Mouse (Mus musculus) kidney, embryonic 16.5 days (tissue): ENCODE measurements around the gene Rere. TPM values are rescaled to one million over a fixed set of nuclear protein-coding genes. Genes with fewer than 3 reads are reported as not detected.

Experiments used
- ATAC-seq: fragments of 200-750 bp; cut with Nextera tagmentation; 2 replicates; pipeline ENCODE4 v1.8.0; 2017; ENCODE audit warnings: moderate TSS enrichment; ENCODE audit not compliant: low FRiP score, low TSS enrichment
- H3K27ac ChIP-seq: fragments of 300-500 bp; sonication (generic); 2 replicates; pipeline ENCODE4 v1.5.1; 2014; ENCODE audit warnings: low read length
- H3K27me3 ChIP-seq: fragments of 300-500 bp; sonication (generic); 2 replicates; pipeline ENCODE4 v1.6.1; 2014; ENCODE audit warnings: low read length, control low read depth, mixed read lengths; ENCODE audit not compliant: insufficient read depth
- H3K36me3 ChIP-seq: fragments of 300-500 bp; sonication (generic); 2 replicates; pipeline ENCODE4 v1.6.1; 2014; ENCODE audit warnings: low read length, control low read depth, mixed read lengths; ENCODE audit not compliant: insufficient read depth
- H3K4me1 ChIP-seq: fragments of 300-500 bp; sonication (generic); 2 replicates; pipeline ENCODE4 v1.6.1; 2014; ENCODE audit warnings: low read length, control low read depth, mixed read lengths; ENCODE audit not compliant: insufficient read depth
- H3K4me2 ChIP-seq: fragments of 300-500 bp; sonication (generic); replicated peaks from 2 replicates; pipeline ENCODE4 v1.6.1; 2014; ENCODE audit warnings: low read depth, low read length
- H3K4me3 ChIP-seq: fragments of 300-500 bp; sonication (generic); 2 replicates; pipeline ENCODE4 v1.5.1; 2014; ENCODE audit warnings: mild to moderate bottlenecking, low read length
- H3K9ac ChIP-seq: fragments of 300-500 bp; sonication (generic); replicated peaks from 2 replicates; pipeline ENCODE4 v1.6.1; 2014; ENCODE audit warnings: low read length
- H3K9me3 ChIP-seq: fragments of 300-500 bp; sonication (generic); 2 replicates; pipeline ENCODE4 v1.6.1; 2016; ENCODE audit warnings: low read length, control low read depth
- WGBS: fragments of 180-500 bp; shearing (Covaris S2); extraction: QIAGEN DNeasy Blood & Tissue Kit; methylation state at CpG from one replicate; pipeline ENCODE4 v1.1.7; 2014; 5-methylcytosine and 5-hydroxymethylcytosine counted together
- polyA plus RNA-seq: library from polyadenylated mRNA; unstranded; fragments of >200 nt; fragmentation: Nextera tagmentation; extraction: Ambion mirVana; gene quantifications from 2 replicates; pipeline ENCODE4 v1.2.1, GENCODE M21; 2015

The Rere gene
- polyA plus RNA-seq, 1 experiment from 2014 or later = 30.7 TPM

DNA sequence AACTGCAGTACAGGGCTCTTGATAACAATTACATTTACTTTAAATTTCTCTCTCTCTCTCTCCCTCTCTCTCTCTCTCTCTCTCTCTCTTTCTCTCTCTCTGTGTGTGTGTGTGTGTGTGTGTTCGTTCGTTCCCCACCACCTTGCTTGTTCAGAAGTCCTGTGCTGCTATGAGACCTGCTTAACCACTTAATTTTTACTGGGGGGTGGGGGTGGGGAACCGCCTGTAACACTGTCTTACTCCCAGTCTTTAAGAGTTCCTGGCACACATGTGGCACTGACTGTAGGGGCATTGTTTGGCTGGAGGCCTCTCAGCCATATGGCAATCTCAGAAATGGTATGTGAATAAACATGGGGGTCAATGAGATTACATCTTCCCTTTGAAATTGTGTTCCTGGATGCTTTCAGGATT, 91.2 kb downstream of the Rere start:
- Histone ChIP-seq H3K4me2 (peak overlapping the region; percentile 86), H3K36me3 (no peaks in the 10 kb centered on the region), H3K4me3 (peak overlapping the region; percentile 71), H3K9ac (peak overlapping the region; percentile 39; the same call in 1 of the 2 replicates), H3K27ac (peak overlapping the region; percentile 96), H3K9me3 (no peaks in the 10 kb centered on the region), H3K27me3 (no peaks in the 10 kb centered on the region), H3K4me1 (peaks cover 56% of the 10 kb centered on the region)
- no peak for ATAC-seq
- 8% methylated on average over 3 of the region's 3 CpGs for WGBS

- H3K9me3 ChIP-seq = no peaks in the 10 kb centered on the region
- no peaks in the 10 kb centered on the region for H3K27me3 ChIP-seq
- peaks cover 56% of the 10 kb centered on the region for H3K4me1 ChIP-seq
- peak; percentile 37; the same call in 1 of the 2 replicates for ATAC-seq
- H3K4me2 ChIP-seq = peak overlapping the region; percentile 86
- 5% methylated on average over 15 of the region's 15 CpGs for whole genome bisulfite sequencing
- H3K27ac ChIP-seq = peak overlapping the region; percentile 96
- H3K36me3 ChIP-seq = no peaks in the 10 kb centered on the region
- peak overlapping the region; percentile 47 for H3K9ac ChIP-seq
- peak overlapping the region; percentile 71 for H3K4me3 ChIP-seq
Measured at GRCm38 (mm10) chr4:150373111-150374109, 92.0 kb downstream of the Rere start.

- WGBS = 13% methylated on average over 9 of the region's 9 CpGs
- no peaks in the 10 kb centered on the region for H3K27me3 ChIP-seq
- ATAC-seq = no peak
- H3K9me3 ChIP-seq = no peaks in the 10 kb centered on the region
- H3K9ac ChIP-seq = no peak overlapping the region
- H3K27ac ChIP-seq = peak overlapping the region; percentile 37; the same call in 1 of the 2 replicates
- peaks cover 64% of the 10 kb centered on the region for H3K4me1 ChIP-seq
- H3K36me3 ChIP-seq = no peaks in the 10 kb centered on the region
- H3K4me3 ChIP-seq = no peak overlapping the region
- H3K4me2 ChIP-seq = peak overlapping the region; percentile 8; the same call in 1 of the 2 replicates
Measured at GRCm38 (mm10) chr4:150374651-150375447, 93.4 kb downstream of the Rere start.

GRCm38 (mm10) chr4:150375448-150375935, 94.0 kb downstream of the Rere start:
- WGBS = 69% methylated on average over 1 of the region's 1 CpGs
- peaks cover 58% of the 10 kb centered on the region for H3K4me1 ChIP-seq
- ATAC-seq = no peak

GRCm38 (mm10) chr4:150379313-150379712, 97.9 kb downstream of the Rere start:
- H3K27ac ChIP-seq = no peak overlapping the region
- WGBS = 64% methylated on average over 6 of the region's 6 CpGs
- H3K4me1 ChIP-seq = peaks cover 36% of the 10 kb centered on the region

More at GRCm38 (mm10) chr4:150375448-150375935, 94.0 kb downstream of the Rere start:
- Histone ChIP-seq H3K4me3 (no peak overlapping the region), H3K9ac (no peak overlapping the region), H3K27ac (no peak overlapping the region), H3K9me3 (no peaks in the 10 kb centered on the region), H3K4me2 (no peak overlapping the region), H3K27me3 (no peaks in the 10 kb centered on the region), H3K36me3 (no peaks in the 10 kb centered on the region)

DNA sequence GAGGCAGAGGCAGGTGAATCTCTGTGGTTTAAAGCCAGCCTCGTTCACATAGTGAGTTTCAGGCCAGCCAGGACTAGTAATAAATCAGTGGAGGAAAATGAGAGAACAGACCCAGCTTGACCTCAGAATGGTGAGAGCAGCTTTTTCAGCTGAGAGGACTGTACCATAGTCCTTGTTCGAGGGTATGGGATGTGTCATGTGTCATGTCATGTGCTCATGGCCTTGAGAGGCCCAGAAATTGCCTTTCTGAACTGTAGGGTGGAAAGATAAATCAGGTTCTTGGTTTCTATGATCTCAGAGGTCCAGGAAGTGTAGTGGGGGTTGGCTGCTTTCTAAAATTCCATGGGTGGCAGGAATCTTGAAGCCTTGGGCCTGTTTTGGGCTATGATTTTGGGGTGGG, 98.3 kb downstream of the Rere start:
- Histone ChIP-seq H3K4me3 (no peak overlapping the region), H3K27me3 (no peaks in the 10 kb centered on the region), H3K36me3 (no peaks in the 10 kb centered on the region), H3K9ac (no peak overlapping the region), H3K9me3 (no peaks in the 10 kb centered on the region), H3K4me1 (peaks cover 36% of the 10 kb centered on the region), H3K27ac (no peak overlapping the region), H3K4me2 (no peak overlapping the region)
- 16% methylated on average over 2 of the region's 2 CpGs for WGBS
- no peak for ATAC-seq

More at GRCm38 (mm10) chr4:150379313-150379712, 97.9 kb downstream of the Rere start:
- no peaks in the 10 kb centered on the region for H3K27me3 ChIP-seq
- H3K4me3 ChIP-seq = no peak overlapping the region
- H3K9ac ChIP-seq = no peak overlapping the region
- no peak overlapping the region for H3K4me2 ChIP-seq
- no peaks in the 10 kb centered on the region for H3K36me3 ChIP-seq
- no peak for ATAC-seq
- H3K9me3 ChIP-seq = no peaks in the 10 kb centered on the region

DNA sequence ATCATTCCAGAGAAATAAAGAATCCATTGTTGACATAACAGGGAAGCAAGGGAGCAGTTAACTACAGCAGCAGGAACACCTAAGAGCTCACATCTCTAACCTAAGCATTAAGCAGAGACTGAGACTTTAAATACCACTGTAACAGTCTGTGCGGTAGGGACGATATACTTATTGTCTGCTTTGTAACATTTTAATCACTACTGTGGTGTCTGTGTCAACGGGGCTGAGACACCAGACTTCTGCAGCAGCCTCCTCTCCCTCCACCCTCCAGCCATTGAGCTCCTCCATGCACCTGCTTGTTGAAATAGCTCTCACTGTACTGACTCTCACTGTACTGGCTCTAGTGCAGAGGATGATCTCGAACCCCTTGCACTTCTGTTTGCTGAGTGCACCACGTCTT, 98.8 kb downstream of the Rere start:
- H3K9ac ChIP-seq = no peak overlapping the region
- peaks cover 36% of the 10 kb centered on the region for H3K4me1 ChIP-seq
- no peak overlapping the region for H3K27ac ChIP-seq
- H3K9me3 ChIP-seq = no peaks in the 10 kb centered on the region
- WGBS = 82% methylated on average over 5 of the region's 5 CpGs
- H3K27me3 ChIP-seq = no peaks in the 10 kb centered on the region
- H3K4me2 ChIP-seq = no peak overlapping the region
- no peak for ATAC-seq
- H3K36me3 ChIP-seq = no peaks in the 10 kb centered on the region
- no peak overlapping the region for H3K4me3 ChIP-seq

DNA sequence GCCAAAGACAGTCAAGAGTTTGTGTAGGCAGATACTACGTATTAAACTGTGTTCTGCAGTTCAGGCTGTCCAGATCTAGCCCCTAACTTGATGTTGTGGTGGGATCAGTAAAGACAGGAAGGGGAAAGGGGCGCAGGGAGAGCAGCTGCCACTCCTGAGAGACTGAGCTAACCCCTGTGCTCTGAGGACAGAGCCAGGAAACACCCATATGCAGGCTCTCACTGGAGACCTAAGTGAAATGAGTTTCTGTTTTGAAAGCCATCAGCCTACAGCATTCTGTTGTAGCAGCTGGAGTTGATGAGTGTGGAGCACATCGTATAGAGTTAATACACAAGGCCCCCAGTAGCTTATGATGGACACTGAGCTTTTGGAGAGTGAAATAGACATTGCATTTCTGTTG, 101.1 kb downstream of the Rere start:
- peaks cover 25% of the 10 kb centered on the region for H3K4me1 ChIP-seq
- H3K4me3 ChIP-seq = no peak overlapping the region
- H3K9me3 ChIP-seq = no peaks in the 10 kb centered on the region
- H3K36me3 ChIP-seq = no peaks in the 10 kb centered on the region
- no peak for ATAC-seq
- no peak overlapping the region for H3K9ac ChIP-seq
- no peak overlapping the region for H3K27ac ChIP-seq
- H3K27me3 ChIP-seq = no peaks in the 10 kb centered on the region
- no peak overlapping the region for H3K4me2 ChIP-seq
- 83% methylated on average over 3 of the region's 3 CpGs for WGBS

DNA sequence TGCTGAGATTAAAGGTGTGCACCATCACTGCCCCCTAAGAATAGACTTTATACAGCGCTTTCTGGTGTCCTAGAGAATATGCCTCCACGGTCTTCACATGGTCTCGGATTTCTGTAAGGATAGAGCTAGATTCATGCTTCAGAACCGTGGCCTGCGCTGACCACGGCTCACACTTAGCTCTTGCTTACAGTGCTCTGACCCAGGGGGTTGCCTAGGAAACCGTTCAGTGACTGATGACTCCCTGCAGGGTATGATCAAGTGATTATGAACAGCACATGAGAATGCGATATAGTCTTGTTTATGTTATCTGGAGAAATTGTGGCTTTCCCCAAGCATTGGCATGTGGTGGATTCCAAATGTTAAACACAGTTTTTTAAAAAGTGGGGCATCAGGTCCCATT, 103.0 kb downstream of the Rere start:
- ATAC-seq = 0 out of 2 replicates have a peak, but pooled peaks have one; percentile 42
- Histone ChIP-seq H3K4me2 (no peak overlapping the region), H3K27me3 (no peaks in the 10 kb centered on the region), H3K27ac (no peak overlapping the region), H3K9ac (no peak overlapping the region), H3K9me3 (no peaks in the 10 kb centered on the region), H3K4me3 (no peak overlapping the region), H3K4me1 (peaks cover 19% of the 10 kb centered on the region), H3K36me3 (no peaks in the 10 kb centered on the region)
- 41% methylated on average over 8 of the region's 8 CpGs for WGBS
